Mouse (Mus musculus) bone marrow macrophage, adult 2 months (primary cell): ENCODE results near the gene Olfr521.

ENCODE experiments used
- CTCF ChIP-seq: IDR thresholded peaks from 2 replicates; pipeline ENCODE4 v1.5.1; 2012; ENCODE audit warnings: low read depth, mild to moderate bottlenecking, low read length, moderate library complexity
- POLR2A ChIP-seq: IDR thresholded peaks from 2 replicates; pipeline ENCODE4 v1.6.1; 2012; ENCODE audit warnings: mild to moderate bottlenecking, low read depth, low read length, borderline replicate concordance

DNA sequence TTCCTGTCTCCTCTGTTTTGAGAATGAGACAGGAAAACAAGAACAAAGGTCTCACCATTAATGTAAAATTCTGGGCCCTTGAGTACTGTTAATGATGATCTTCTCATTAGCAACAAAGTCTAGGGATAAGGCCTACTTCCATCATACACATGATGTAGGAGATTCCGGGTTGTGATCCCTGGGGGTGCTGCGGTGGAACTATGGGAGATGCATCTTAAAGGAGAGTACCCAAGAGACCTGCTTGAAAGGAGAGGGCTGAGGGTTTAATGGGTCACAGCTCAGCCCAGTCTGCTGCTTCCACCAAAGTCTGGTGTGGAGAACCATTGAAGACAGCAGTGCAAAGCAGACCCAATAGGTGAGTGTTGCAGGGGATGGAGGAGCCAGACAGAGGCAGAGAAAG lies at the start of gene Olfr521:
- TF ChIP-seq CTCF, result no peak
- no peak for TF ChIP-seq POLR2A
